Mouse (Mus musculus) limb, embryonic 14.5 days (tissue): ENCODE results near the gene Gpd2. TPM values are rescaled to one million over a fixed set of nuclear protein-coding genes. Genes with fewer than 3 reads are reported as not detected.

ENCODE experiments used
- ATAC-seq: fragments of 200-750 bp; cut with Nextera tagmentation; 2 replicates; pipeline ENCODE4 v1.8.0; 2017; ENCODE audit warnings: low read depth, moderate number of reproducible peaks, moderate TSS enrichment; ENCODE audit not compliant: low FRiP score
- DNase-seq: peaks from one replicate; pipeline ENCODE4 v3.0.0-alpha.2; 2015; ENCODE audit warnings: low spot score
- H3K27ac ChIP-seq: fragments of 300-500 bp; sonication (generic); replicated peaks from 2 replicates; pipeline ENCODE4 v1.5.1; 2014; ENCODE audit warnings: low read depth, mild to moderate bottlenecking, low read length, moderate library complexity, mixed read lengths
- H3K27me3 ChIP-seq: fragments of 300-500 bp; sonication (generic); 2 replicates; pipeline ENCODE4 v1.6.1; 2014; ENCODE audit warnings: low read length, mixed read lengths; ENCODE audit not compliant: control insufficient read depth, insufficient read depth
- H3K36me3 ChIP-seq: fragments of 300-500 bp; sonication (generic); 2 replicates; pipeline ENCODE4 v1.6.1; 2014; ENCODE audit warnings: mild to moderate bottlenecking, low read length, moderate library complexity, mixed read lengths; ENCODE audit not compliant: control insufficient read depth, insufficient read depth
- H3K4me1 ChIP-seq: fragments of 300-500 bp; sonication (generic); 2 replicates; pipeline ENCODE4 v1.6.1; 2014; ENCODE audit warnings: antibody characterized with exemption, low read length, mixed read lengths; ENCODE audit not compliant: control insufficient read depth, insufficient read depth
- H3K4me2 ChIP-seq: fragments of 300-500 bp; sonication (generic); replicated peaks from 2 replicates; pipeline ENCODE4 v1.6.1; 2014; ENCODE audit warnings: low read depth, mild to moderate bottlenecking, low read length, moderate library complexity; ENCODE audit not compliant: severe bottlenecking
- H3K4me3 ChIP-seq: fragments of 300-500 bp; sonication (generic); replicated peaks from 2 replicates; pipeline ENCODE4 v1.5.1; 2014; ENCODE audit warnings: low read length
- H3K9ac ChIP-seq: fragments of 300-500 bp; sonication (generic); 2 replicates; pipeline ENCODE4 v1.6.1; 2014; ENCODE audit warnings: mild to moderate bottlenecking, low read depth, low read length, moderate library complexity; ENCODE audit not compliant: severe bottlenecking
- H3K9me3 ChIP-seq: fragments of 300-500 bp; sonication (generic); 2 replicates; pipeline ENCODE4 v1.6.1; 2016; ENCODE audit warnings: low read length; ENCODE audit not compliant: control insufficient read depth
- POLR2A ChIP-seq: fragments of 200-500 bp; IDR thresholded peaks from 2 replicates; pipeline ENCODE4 v1.8.0; 2012; ENCODE audit warnings: inconsistent platforms, mild to moderate bottlenecking, moderate library complexity, borderline replicate concordance; ENCODE audit not compliant: insufficient read depth, insufficient read length; ENCODE audit errors: extremely low read depth
- WGBS: fragments of 180-500 bp; shearing (Covaris S2); extraction: QIAGEN DNeasy Blood & Tissue Kit; methylation state at CpG from one replicate; pipeline ENCODE4 v1.1.7; 2014; 5-methylcytosine and 5-hydroxymethylcytosine counted together
- polyA plus RNA-seq, 2 experiments: library from polyadenylated mRNA; depleted of rRNA in 1 of 2; stranded (reverse) in 1 of 2; unstranded in 1 of 2; fragments of >200 nt; fragmentation: Nextera tagmentation in 1 of 2; extraction: Ambion mirVana in 1 of 2; gene quantifications; 2 replicates each; pipeline versions ENCODE4 v1.2.1 to v1.2.3; 2012 to 2014

The Gpd2 gene
- polyA plus RNA-seq, 2 experiments, result 5.6 to 11.0 TPM

GRCm38 (mm10) chr2:57408413-57408812 is 171.0 kb downstream of the Gpd2 start:
- H3K4me2 ChIP-seq, result no peak overlapping the region
- no peak overlapping the region for H3K9ac ChIP-seq
- H3K27me3 ChIP-seq, result no peaks in the 10 kb centered on the region
- TF ChIP-seq POLR2A, result no peak
- H3K4me1 ChIP-seq, result no peaks in the 10 kb centered on the region
- ATAC-seq (no peak), DNase-seq (no peak)
- no peak overlapping the region for H3K4me3 ChIP-seq
- H3K9me3 ChIP-seq, result no peaks in the 10 kb centered on the region
- no peaks in the 10 kb centered on the region for H3K36me3 ChIP-seq
- 84% methylated on average over 4 of the region's 4 CpGs for WGBS
- no peak overlapping the region for H3K27ac ChIP-seq

- no peak for DNase-seq
- no peaks in the 10 kb centered on the region for H3K36me3 ChIP-seq
- no peaks in the 10 kb centered on the region for H3K27me3 ChIP-seq
- ATAC-seq, result no peak
- no peaks in the 10 kb centered on the region for H3K4me1 ChIP-seq
- no peaks in the 10 kb centered on the region for H3K9me3 ChIP-seq
- 82% methylated on average over 2 of the region's 2 CpGs for WGBS
- no peak overlapping the region for H3K4me2 ChIP-seq
- no peak overlapping the region for H3K4me3 ChIP-seq
- no peak overlapping the region for H3K9ac ChIP-seq
- no peak for TF ChIP-seq POLR2A
- no peak overlapping the region for H3K27ac ChIP-seq
These were observed 174.1 kb downstream of the Gpd2 start for GRCm38 (mm10) chr2:57411551-57411950.

- Histone ChIP-seq H3K27ac (no peak overlapping the region), H3K4me1 (no peaks in the 10 kb centered on the region), H3K4me2 (no peak overlapping the region), H3K36me3 (no peaks in the 10 kb centered on the region), H3K4me3 (no peak overlapping the region), H3K9me3 (no peaks in the 10 kb centered on the region), H3K27me3 (no peaks in the 10 kb centered on the region), H3K9ac (no peak overlapping the region)
- ATAC-seq (no peak), DNase-seq (no peak)
- no peak for TF ChIP-seq POLR2A
- 79% methylated on average over 9 of the region's 9 CpGs for WGBS
These were observed 177.2 kb downstream of the Gpd2 start for GRCm38 (mm10) chr2:57414550-57415160.

- no peak overlapping the region for H3K9ac ChIP-seq
- no peak for DNase-seq
- 63% methylated on average over 1 of the region's 1 CpGs for WGBS
- H3K36me3 ChIP-seq, result no peaks in the 10 kb centered on the region
- TF ChIP-seq POLR2A, result no peak
- no peak for ATAC-seq
- no peaks in the 10 kb centered on the region for H3K27me3 ChIP-seq
- no peak overlapping the region for H3K27ac ChIP-seq
- no peak overlapping the region for H3K4me2 ChIP-seq
- H3K4me3 ChIP-seq, result no peak overlapping the region
- H3K4me1 ChIP-seq, result no peaks in the 10 kb centered on the region
- H3K9me3 ChIP-seq, result no peaks in the 10 kb centered on the region
These were observed 179.3 kb downstream of the Gpd2 start for GRCm38 (mm10) chr2:57416711-57417110.

Other genes with a start within 250 kb of the Gpd2 start
- gene Nr4a2, start 113.6 kb upstream of the Gpd2 start, polyA plus RNA-seq (2012; rRNA removed), result 6.4 and 8.7 TPM in 2 replicates
- 5.5 and 5.8 TPM in 2 replicates for gene Nr4a2, start 113.6 kb upstream of the Gpd2 start, polyA plus RNA-seq (2014; fragmentation: Nextera tagmentation; extraction: Ambion mirVana)